Comparison of ENCODE assay signal across 24 mouse cellular contexts in genomic region chr10:19948381-19948780, GRCm38 (mm10).
"Had no signal": no experiment of that assay in that cellular context is flagged by ENCODE, and none has a peak within 500 bp of the region (broad histone marks: within the 10 kb centered on the region; RNA-seq: fewer than 3 reads in every experiment).

No protein-coding gene starts in this region.

- DNase-seq: gastrocnemius, postnatal 14 days; gastrocnemius, postnatal 36 days; heart, adult 18-20 months; heart, postnatal 14 days; kidney, adult 11 months; kidney, adult 2 months; kidney, adult 9 months; kidney, postnatal 14 days; kidney, postnatal 36 days; liver, embryonic 13.5 days had no signal

- H3K4me3 ChIP-seq: heart, embryonic 13.5 days; heart, embryonic 15.5 days; hindbrain, embryonic 13.5 days; hindbrain, embryonic 15.5 days; kidney, embryonic 15.5 days; left cerebral cortex, adult 2 months; limb, embryonic 10.5 days; limb, embryonic 12.5 days; liver, embryonic 13.5 days; liver, embryonic 15.5 days had no signal

- H3K27me3 ChIP-seq: heart, embryonic 13.5 days; heart, embryonic 15.5 days; hindbrain, embryonic 13.5 days; hindbrain, embryonic 15.5 days; kidney, embryonic 15.5 days; limb, embryonic 12.5 days; liver, embryonic 13.5 days; liver, embryonic 15.5 days had no signal

- H3K4me2 ChIP-seq: heart, embryonic 11.5 days; heart, embryonic 13.5 days; heart, embryonic 15.5 days; hindbrain, embryonic 13.5 days; hindbrain, embryonic 15.5 days; kidney, embryonic 15.5 days; limb, embryonic 12.5 days; liver, embryonic 11.5 days; liver, embryonic 13.5 days; liver, embryonic 15.5 days had no signal

- H3K4me1 ChIP-seq: hindbrain, embryonic 13.5 days; hindbrain, embryonic 15.5 days had no signal

- H3K9ac ChIP-seq: heart, embryonic 13.5 days; heart, embryonic 15.5 days; hindbrain, embryonic 13.5 days; hindbrain, embryonic 15.5 days; kidney, embryonic 15.5 days; limb, embryonic 12.5 days; liver, embryonic 13.5 days; liver, embryonic 15.5 days had no signal

- H3K9me3 ChIP-seq: heart, embryonic 15.5 days; hindbrain, embryonic 13.5 days; hindbrain, embryonic 15.5 days; kidney, embryonic 15.5 days; limb, embryonic 10.5 days; limb, embryonic 12.5 days; liver, embryonic 13.5 days; liver, embryonic 15.5 days had no signal

- ATAC-seq: hindbrain, postnatal 0 days; intestine, embryonic 16.5 days had no signal

- H3K36me3 ChIP-seq: heart, embryonic 13.5 days; heart, embryonic 15.5 days; hindbrain, embryonic 13.5 days; hindbrain, embryonic 15.5 days; kidney, embryonic 15.5 days; limb, embryonic 10.5 days; limb, embryonic 12.5 days; liver, embryonic 13.5 days; liver, embryonic 15.5 days had no signal

- H3K27ac ChIP-seq: heart, embryonic 13.5 days; heart, embryonic 15.5 days; hindbrain, embryonic 13.5 days; hindbrain, embryonic 15.5 days; hindbrain, postnatal 0 days; kidney, embryonic 15.5 days; kidney, postnatal 0 days; left cerebral cortex, adult 2 months; limb, embryonic 10.5 days; limb, embryonic 12.5 days; liver, embryonic 13.5 days; liver, embryonic 15.5 days had no signal
